Mouse (Mus musculus) midbrain, postnatal 0 days (tissue): ENCODE data around the gene Zfp870. TPM values are rescaled to one million over a fixed set of nuclear protein-coding genes. Genes with fewer than 3 reads are reported as not detected.
A peak's percentile ranks its signal among the peaks of the same experiment; 100 is the strongest.

ENCODE experiments used
- ATAC-seq: fragments of 200-750 bp; cut with Nextera tagmentation; 2 replicates; pipeline ENCODE4 v1.8.0; 2017; ENCODE audit warnings: moderate number of reproducible peaks, mild to moderate bottlenecking, moderate TSS enrichment, moderate library complexity; ENCODE audit not compliant: low FRiP score
- DNase-seq: peaks from one replicate; pipeline ENCODE4 v3.0.0-alpha.2; 2015; ENCODE audit warnings: low spot score
- H3K27ac ChIP-seq: fragments of 300-500 bp; sonication (generic); 2 replicates; pipeline ENCODE4 v1.5.1; 2014; ENCODE audit warnings: low read depth, mild to moderate bottlenecking, low read length, mixed read lengths
- H3K27me3 ChIP-seq: fragments of 300-500 bp; sonication (generic); 2 replicates; pipeline ENCODE4 v1.6.1; 2014; ENCODE audit warnings: low read length, control low read depth, mixed read lengths; ENCODE audit not compliant: insufficient read depth
- H3K36me3 ChIP-seq: fragments of 300-500 bp; sonication (generic); 2 replicates; pipeline ENCODE4 v1.6.1; 2014; ENCODE audit warnings: low read length, control low read depth, mixed read lengths; ENCODE audit not compliant: insufficient read depth
- H3K4me1 ChIP-seq: fragments of 300-500 bp; sonication (generic); 2 replicates; pipeline ENCODE4 v1.6.1; 2014; ENCODE audit warnings: mild to moderate bottlenecking, control low read depth, antibody characterized with exemption, low read length, mixed read lengths; ENCODE audit not compliant: insufficient read depth
- H3K4me2 ChIP-seq: fragments of 300-500 bp; sonication (generic); 2 replicates; pipeline ENCODE4 v1.6.1; 2014; ENCODE audit warnings: low read depth, mild to moderate bottlenecking, low read length, mixed read lengths; ENCODE audit not compliant: poor library complexity, severe bottlenecking
- H3K4me3 ChIP-seq: fragments of 300-500 bp; sonication (generic); 2 replicates; pipeline ENCODE4 v1.5.1; 2014; ENCODE audit warnings: low read depth, mild to moderate bottlenecking, low read length, moderate library complexity
- H3K9ac ChIP-seq: fragments of 300-500 bp; sonication (generic); replicated peaks from 2 replicates; pipeline ENCODE4 v1.6.1; 2014; ENCODE audit warnings: mild to moderate bottlenecking, low read length, moderate library complexity, mixed read lengths; ENCODE audit not compliant: poor library complexity, severe bottlenecking
- H3K9me3 ChIP-seq: fragments of 300-500 bp; sonication (generic); 2 replicates; pipeline ENCODE4 v1.6.1; 2016; ENCODE audit warnings: low read length, control low read depth
- CTCF ChIP-seq: IDR thresholded peaks from 2 replicates; pipeline ENCODE4 v1.5.1; 2016; ENCODE audit warnings: antibody characterized with exemption, mild to moderate bottlenecking
- WGBS: fragments of 180-500 bp; shearing (Covaris S2); extraction: QIAGEN DNeasy Blood & Tissue Kit; methylation state at CpG from one replicate; pipeline ENCODE4 v1.1.7; 2014; 5-methylcytosine and 5-hydroxymethylcytosine counted together
- polyA plus RNA-seq: library from polyadenylated mRNA; unstranded; fragments of >200 nt; fragmentation: Nextera tagmentation; extraction: Ambion mirVana; gene quantifications from 2 replicates; pipeline ENCODE4 v1.2.1, GENCODE M21; 2015
- total RNA-seq: library from RNA; depleted of rRNA; stranded (reverse); fragments of >200 nt; gene quantifications from 2 replicates; pipeline ENCODE4 v1.2.3, GENCODE M21; 2014; rRNA removed

Gene Zfp870
- total and polyA plus RNA-seq, 2 experiments from 2014 or later = 5.8 to 6.7 TPM

DNA sequence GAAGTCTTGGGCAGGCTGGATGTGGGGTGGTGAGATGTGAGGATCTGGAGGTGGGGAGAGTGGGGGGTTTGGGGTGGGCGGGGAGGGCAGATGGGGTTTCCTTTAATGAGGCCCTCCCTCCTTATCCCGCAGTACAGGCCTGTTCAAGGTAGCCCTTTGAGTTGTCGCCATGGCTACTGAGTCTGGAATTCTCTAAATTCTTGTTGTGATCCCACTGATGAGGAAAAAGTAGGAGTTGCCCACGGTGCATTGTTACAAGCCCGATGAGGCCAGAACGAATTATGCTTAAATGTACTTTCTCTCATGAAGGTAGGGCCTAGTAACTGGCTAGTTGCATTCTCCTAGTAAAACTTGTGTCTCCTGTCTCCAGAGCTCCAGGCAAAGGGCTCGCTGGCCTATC is 39.9 kb downstream of the Zfp870 start:
- H3K4me1 ChIP-seq = no peaks in the 10 kb centered on the region
- no peak overlapping the region for H3K4me2 ChIP-seq
- WGBS = 22% methylated on average over 7 of the region's 7 CpGs
- H3K9ac ChIP-seq = no peak overlapping the region
- DNase-seq (no peak), ATAC-seq (no peak)
- H3K27ac ChIP-seq = no peak overlapping the region
- no peak for TF ChIP-seq CTCF
- H3K27me3 ChIP-seq = no peaks in the 10 kb centered on the region
- H3K4me3 ChIP-seq = no peak overlapping the region
- H3K36me3 ChIP-seq = no peaks in the 10 kb centered on the region
- no peaks in the 10 kb centered on the region for H3K9me3 ChIP-seq

DNA sequence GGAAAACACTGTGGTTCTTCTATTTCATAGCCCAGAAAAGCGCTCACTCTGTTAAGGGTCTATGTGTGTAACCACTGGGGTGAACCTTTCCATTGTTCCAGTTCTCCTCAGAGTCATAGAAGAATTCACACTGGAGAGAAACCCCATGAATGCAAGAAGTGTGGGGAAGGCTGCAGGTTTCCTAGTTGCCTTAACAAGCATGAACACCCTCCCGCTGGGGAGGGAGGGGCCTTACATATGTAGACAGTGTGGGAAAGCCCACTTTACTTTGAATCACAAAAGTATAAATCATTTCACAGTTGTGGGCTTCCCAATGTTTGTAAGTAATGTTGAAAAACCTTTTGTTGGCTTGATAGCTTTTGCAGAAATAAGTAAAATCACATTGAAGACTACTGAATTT is 50.1 kb downstream of the Zfp870 start:
- Histone ChIP-seq H3K36me3 (no peaks in the 10 kb centered on the region), H3K4me1 (no peaks in the 10 kb centered on the region), H3K27me3 (no peaks in the 10 kb centered on the region), H3K9ac (no peak overlapping the region), H3K9me3 (0 out of 2 replicates have a peak, but pooled peaks cover 7% of the 10 kb centered on the region), H3K4me3 (no peak overlapping the region), H3K4me2 (no peak overlapping the region), H3K27ac (no peak overlapping the region)
- no peak for TF ChIP-seq CTCF
- ATAC-seq (no peak), DNase-seq (no peak)
- WGBS = 49% methylated on average over 2 of the region's 2 CpGs

DNA sequence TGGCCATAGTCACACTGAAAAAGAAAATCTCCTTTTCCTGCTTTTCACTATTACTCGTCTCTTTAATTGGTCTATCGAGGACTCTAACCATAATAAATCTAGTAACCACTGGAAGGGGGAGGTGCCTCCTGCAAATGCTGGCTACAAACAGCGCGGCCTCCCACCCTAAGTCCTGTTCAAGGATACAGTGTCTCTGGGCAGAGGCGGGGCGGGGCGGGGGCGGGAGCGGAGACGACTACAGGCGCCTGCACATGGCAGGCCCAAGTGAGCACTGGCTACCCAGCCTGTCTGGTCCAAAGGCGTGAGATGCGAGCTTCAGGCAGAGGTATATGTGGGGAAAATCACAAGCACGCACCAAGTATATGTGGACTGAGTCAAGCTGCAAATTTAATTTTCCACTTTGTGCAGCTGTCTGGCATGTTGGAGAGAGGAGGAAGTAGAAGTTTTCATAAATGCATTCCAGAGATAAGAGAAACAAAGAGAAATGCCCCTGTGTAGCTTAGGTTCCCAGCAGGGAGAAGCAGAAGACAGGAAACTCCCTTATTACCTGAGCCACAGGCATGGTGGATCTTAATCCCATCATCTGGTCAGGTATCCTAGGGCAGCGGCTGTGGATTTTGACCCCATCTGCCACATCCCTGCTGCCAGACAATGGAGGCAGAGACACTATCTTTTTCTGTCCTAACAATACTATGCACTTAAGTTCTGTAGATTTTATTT is 52.2 kb downstream of the Zfp870 start:
- H3K4me2 ChIP-seq = no peak overlapping the region
- H3K9ac ChIP-seq = no peak overlapping the region
- no peak overlapping the region for H3K27ac ChIP-seq
- H3K27me3 ChIP-seq = no peaks in the 10 kb centered on the region
- ATAC-seq (no peak), DNase-seq (no peak)
- no peaks in the 10 kb centered on the region for H3K4me1 ChIP-seq
- H3K4me3 ChIP-seq = no peak overlapping the region
- TF ChIP-seq CTCF = no peak
- no peaks in the 10 kb centered on the region for H3K36me3 ChIP-seq
- WGBS = 44% methylated on average over 15 of the region's 15 CpGs
- H3K9me3 ChIP-seq = 0 out of 2 replicates have a peak, but pooled peaks cover 7% of the 10 kb centered on the region

DNA sequence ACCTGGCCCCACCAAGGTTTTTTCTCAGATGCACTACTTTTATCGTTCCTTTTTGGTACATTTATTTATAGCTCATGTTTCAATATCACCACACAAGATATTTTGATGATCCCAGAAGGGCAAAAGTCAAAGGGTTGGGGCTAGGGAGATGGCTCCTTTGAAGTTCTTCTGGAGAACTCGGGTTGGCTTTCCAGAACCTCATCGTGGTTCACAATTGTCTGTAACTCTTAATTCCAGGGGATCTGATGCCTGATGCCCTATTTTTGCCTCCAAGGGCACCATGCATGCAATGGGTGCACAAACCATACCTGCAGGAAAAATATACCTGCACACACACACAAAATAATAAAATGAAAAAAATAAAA is 61.0 kb downstream of the Zfp870 start:
- H3K36me3 ChIP-seq = peaks cover 2% of the 10 kb centered on the region; the same call in 1 of the 2 replicates
- ATAC-seq (no peak), DNase-seq (no peak)
- H3K27me3 ChIP-seq = no peaks in the 10 kb centered on the region
- peak overlapping the region; percentile 68 for H3K4me2 ChIP-seq
- no peak overlapping the region for H3K27ac ChIP-seq
- no peak for TF ChIP-seq CTCF
- 37% methylated on average over 3 of the region's 3 CpGs for WGBS
- H3K9ac ChIP-seq = peak overlapping the region; percentile 89; the same call in 1 of the 2 replicates
- H3K4me1 ChIP-seq = no peaks in the 10 kb centered on the region; the same call in 1 of the 2 replicates
- H3K4me3 ChIP-seq = peak overlapping the region; percentile 72
- H3K9me3 ChIP-seq = no peaks in the 10 kb centered on the region

DNA sequence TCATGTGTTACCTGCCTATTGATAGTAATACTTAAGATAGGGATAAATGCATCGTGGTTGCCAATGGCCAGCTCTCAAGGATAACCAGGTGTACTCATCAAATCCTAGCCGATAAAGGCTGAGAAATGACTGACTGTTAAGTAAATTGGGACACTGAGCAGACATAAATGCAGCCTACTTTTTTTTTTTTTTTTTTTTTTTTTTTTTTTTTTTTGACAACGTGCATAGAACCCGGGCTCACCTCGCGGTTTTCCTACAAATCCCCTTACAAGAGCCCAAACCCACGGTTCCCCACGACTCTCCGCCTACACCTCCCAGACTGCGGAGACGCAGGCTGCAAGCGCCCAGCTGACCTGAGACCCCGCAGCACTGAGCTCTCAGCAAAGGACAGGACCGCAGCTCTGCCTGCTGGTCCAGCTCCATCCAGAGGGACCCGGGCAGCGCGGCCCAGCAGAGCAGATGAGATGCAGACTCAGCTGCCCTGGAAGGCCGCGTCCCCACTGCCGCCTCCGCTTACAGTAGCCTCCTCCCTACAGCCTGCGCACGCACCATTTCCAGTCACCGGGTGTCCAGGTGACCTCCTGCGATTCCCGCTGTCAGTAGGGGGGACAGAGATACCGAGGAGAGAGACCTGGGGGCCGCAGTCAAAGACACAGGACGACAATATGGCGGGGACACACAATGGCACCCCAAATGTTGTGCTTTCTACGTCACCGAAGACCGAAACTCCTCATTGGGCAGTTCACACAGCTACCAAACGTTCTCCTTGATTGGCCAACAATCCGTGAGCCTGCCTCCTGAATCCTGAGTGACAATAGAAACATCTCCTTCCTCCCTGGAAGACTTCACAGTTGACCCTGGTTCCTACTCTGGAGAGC is 61.7 kb downstream of the Zfp870 start, which contains the start of gene Zfp799:
Gene Zfp799, minus strand, starts transcription at position 722 of the 878 bp plus-strand sequence.
- H3K9ac ChIP-seq = peak within 1 kb of the TSS; percentile 89
- H3K36me3 ChIP-seq = peaks cover 2% of the 10 kb centered on the region; the same call in 1 of the 2 replicates
- peak within 1 kb of the TSS; percentile 68 for H3K4me2 ChIP-seq
- peak; percentile 97 for DNase-seq
- TF ChIP-seq CTCF = no peak
- no peaks in the 10 kb centered on the region; the same call in 1 of the 2 replicates for H3K4me1 ChIP-seq
- H3K27ac ChIP-seq = peak within 1 kb of the TSS; percentile 84
- WGBS = 1% methylated on average over 35 of the region's 35 CpGs
- H3K9me3 ChIP-seq = no peaks in the 10 kb centered on the region
- H3K27me3 ChIP-seq = no peaks in the 10 kb centered on the region
- peak within 1 kb of the TSS; percentile 72 for H3K4me3 ChIP-seq
- ATAC-seq = peak; percentile 100

Other genes starting within 250 kb of the Zfp870 start
- gene Cyp4f40, start 232.7 kb downstream of the Zfp870 start, total RNA-seq = not detected in 2 replicates
- gene Cyp4f40, start 232.7 kb downstream of the Zfp870 start, polyA plus RNA-seq = 0.07 and 0.11 TPM in 2 replicates
- 2.3 and 22.3 TPM in 2 replicates for gene Cyp4f15, start 206.0 kb downstream of the Zfp870 start, total RNA-seq
- gene Cyp4f15, start 206.0 kb downstream of the Zfp870 start, polyA plus RNA-seq = 1.9 and 2.0 TPM in 2 replicates
- 34.5 and 41.4 TPM in 2 replicates for gene Zfp871, start 103.4 kb downstream of the Zfp870 start, total RNA-seq
- gene Zfp871, start 103.4 kb downstream of the Zfp870 start, polyA plus RNA-seq = 41.8 and 46.7 TPM in 2 replicates
- gene Zfp811, start 81.7 kb downstream of the Zfp870 start, total RNA-seq = 17.9 and 20.9 TPM in 2 replicates
- gene Zfp811, start 81.7 kb downstream of the Zfp870 start, polyA plus RNA-seq = 22.9 and 26.0 TPM in 2 replicates
- gene Zfp799, start 61.4 kb downstream of the Zfp870 start, total RNA-seq = 16.3 and 38.0 TPM in 2 replicates
- 9.0 and 12.6 TPM in 2 replicates for gene Zfp799, start 61.4 kb downstream of the Zfp870 start, polyA plus RNA-seq
- 1.2 TPM in 2 replicates for gene Cyp4f14, start 25.7 kb upstream of the Zfp870 start, total RNA-seq
- 0.56 and 0.77 TPM in 2 replicates for gene Cyp4f14, start 25.7 kb upstream of the Zfp870 start, polyA plus RNA-seq
- 8.9 and 15.1 TPM in 2 replicates for gene Cyp4f13, start 55.8 kb upstream of the Zfp870 start, total RNA-seq
- 8.0 and 8.7 TPM in 2 replicates for gene Cyp4f13, start 55.8 kb upstream of the Zfp870 start, polyA plus RNA-seq
- 4.2 and 5.7 TPM in 2 replicates for gene Zfp472, start 74.2 kb upstream of the Zfp870 start, total RNA-seq
- 6.1 TPM in 2 replicates for gene Zfp472, start 74.2 kb upstream of the Zfp870 start, polyA plus RNA-seq
- 9.9 and 15.7 TPM in 2 replicates for gene Zfp952, start 101.5 kb upstream of the Zfp870 start, total RNA-seq
- gene Zfp952, start 101.5 kb upstream of the Zfp870 start, polyA plus RNA-seq = 12.1 TPM in 2 replicates
- gene Zfp763, start 141.8 kb upstream of the Zfp870 start, total RNA-seq = 10.8 and 20.8 TPM in 2 replicates
- 18.2 and 19.7 TPM in 2 replicates for gene Zfp763, start 141.8 kb upstream of the Zfp870 start, polyA plus RNA-seq
- not detected in 2 replicates for gene 4921501E09Rik, start 176.4 kb upstream of the Zfp870 start, total RNA-seq
- not detected in 2 replicates for gene 4921501E09Rik, start 176.4 kb upstream of the Zfp870 start, polyA plus RNA-seq
- gene Zfp563, start 197.7 kb upstream of the Zfp870 start, total RNA-seq = 21.9 and 26.0 TPM in 2 replicates
- gene Zfp563, start 197.7 kb upstream of the Zfp870 start, polyA plus RNA-seq = 11.7 and 13.1 TPM in 2 replicates
- 0.09 and 0.11 TPM in 2 replicates for gene Morc2b, start 248.0 kb upstream of the Zfp870 start, total RNA-seq
- gene Morc2b, start 248.0 kb upstream of the Zfp870 start, polyA plus RNA-seq = 0.15 and 0.27 TPM in 2 replicates